Mouse (Mus musculus) spleen, adult 2 months (tissue): ENCODE results near the gene Nlrc3.

ENCODE experiments used
- CTCF ChIP-seq: fragments of 200-500 bp; IDR thresholded peaks from 2 replicates; pipeline ENCODE4 v1.5.1; 2011; ENCODE audit warnings: mild to moderate bottlenecking, inconsistent platforms; ENCODE audit not compliant: insufficient read depth, insufficient read length, insufficient replicate concordance; ENCODE audit errors: extremely low read depth
- POLR2A ChIP-seq: fragments of 200-500 bp; IDR thresholded peaks from 2 replicates; pipeline ENCODE4 v1.6.1; 2011; ENCODE audit warnings: low read depth, low read length, inconsistent platforms

DNA sequence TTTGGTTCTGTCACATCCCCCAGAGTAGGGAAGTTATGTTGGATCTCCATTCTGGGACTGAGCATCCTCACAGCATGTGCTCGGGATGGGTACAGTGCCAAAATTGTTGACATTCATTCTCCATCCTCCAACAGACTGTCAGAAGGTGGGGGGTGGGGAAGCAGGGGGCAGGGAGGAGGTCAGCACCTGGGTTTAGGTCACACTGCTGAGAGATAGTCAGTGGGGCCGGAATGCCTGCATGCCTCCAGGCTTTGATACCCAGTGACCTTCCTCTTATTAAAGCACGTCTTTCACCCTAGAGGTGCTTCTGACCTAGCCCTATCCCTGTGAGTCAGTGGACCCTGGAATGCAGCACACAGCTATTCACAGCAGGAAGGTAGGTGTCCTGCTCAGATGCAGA lies 280 bp upstream of the Nlrc3 start:
- TF ChIP-seq POLR2A: no peak
- TF ChIP-seq CTCF: no peak
